Mouse (Mus musculus): Measurements from ENCODE around the gene Lmntd2.
"Not testable (repeated sequence)": the region's sequence is repeated elsewhere in the genome, so short reads cannot be mapped to it uniquely, and the experiment has no call there.

Gene Lmntd2

GRCm38 (mm10) chr7:141213605-141214235, at the start of gene Lmntd2:
Lmntd2 (minus strand) TSS chr7:141214080.
- no peak for DNase-seq (ENCODE audit: low spot score in 2 of 2)

DNA sequence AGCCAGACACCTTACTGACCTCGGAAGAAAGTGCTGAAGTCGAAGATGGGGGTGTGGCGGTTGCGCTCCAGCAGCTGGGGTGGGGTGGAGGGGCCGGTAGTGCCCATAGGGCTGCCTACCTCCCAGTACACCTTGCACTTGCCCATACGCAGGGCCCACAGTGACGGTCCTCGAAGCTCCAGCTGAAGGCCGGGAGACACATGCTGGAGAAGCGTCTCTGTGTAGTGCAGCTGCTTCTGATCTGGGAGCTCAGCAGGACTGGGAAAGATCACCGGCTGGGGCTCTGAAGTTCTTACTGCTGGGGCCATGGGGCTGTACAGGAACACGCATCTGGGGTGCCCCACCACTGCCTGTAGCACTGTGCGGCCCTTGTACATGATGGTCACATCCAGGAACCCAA, 49.8 kb upstream of the Lmntd2 start:
- no peak for DNase-seq (ENCODE audit: low spot score in 2 of 2)

GRCm38 (mm10) chr7:141261480-141261879, 47.6 kb upstream of the Lmntd2 start:
- no peak for DNase-seq (ENCODE audit: low spot score in 2 of 2)

- no peak for DNase-seq (ENCODE audit: low spot score in 2 of 2)
Observed at GRCm38 (mm10) chr7:141256159-141256558, 42.3 kb upstream of the Lmntd2 start.

- DNase-seq (ENCODE audit: low spot score in 2 of 2): not testable (repeated sequence)
Observed at GRCm38 (mm10) chr7:141250486-141250885, 36.6 kb upstream of the Lmntd2 start.

DNA sequence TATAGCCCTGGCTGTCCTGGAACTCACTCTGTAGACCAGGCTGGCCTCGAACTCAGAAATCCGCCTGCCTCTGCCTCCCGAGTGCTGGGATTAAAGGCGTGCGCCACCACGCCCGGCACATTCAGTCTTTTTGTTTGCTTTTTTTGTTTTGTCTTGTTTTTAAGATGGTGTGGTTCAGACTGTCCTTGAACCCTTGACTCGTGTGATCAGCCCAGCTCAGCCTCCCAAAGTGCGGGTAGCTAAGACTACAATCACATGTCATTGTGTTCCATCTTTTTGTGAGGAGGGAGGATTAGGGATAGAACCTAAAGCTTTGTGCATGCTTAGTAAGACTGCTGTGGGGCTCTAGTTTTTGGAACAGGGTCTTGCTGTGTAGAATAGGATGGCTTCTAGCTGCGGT, 17.7 kb upstream of the Lmntd2 start:
- no peak for DNase-seq (ENCODE audit: low spot score in 2 of 2)

- no peak for DNase-seq (ENCODE audit: low spot score in 2 of 2)
Observed at GRCm38 (mm10) chr7:141231111-141231510, 17.2 kb upstream of the Lmntd2 start.

GRCm38 (mm10) chr7:141230570-141230969, 16.7 kb upstream of the Lmntd2 start:
- DNase-seq (ENCODE audit: low spot score in 2 of 2): no peak

- DNase-seq (ENCODE audit: low spot score in 2 of 2): no peak
Observed at GRCm38 (mm10) chr7:141229702-141230101, 15.8 kb upstream of the Lmntd2 start.

GRCm38 (mm10) chr7:141228279-141229067, 14.6 kb upstream of the Lmntd2 start, which contains the start of gene Phrf1:
Phrf1 (plus strand) TSS chr7:141228784.
- peak; percentile 92 to 93 for DNase-seq (ENCODE audit: low spot score in 2 of 2)

DNA sequence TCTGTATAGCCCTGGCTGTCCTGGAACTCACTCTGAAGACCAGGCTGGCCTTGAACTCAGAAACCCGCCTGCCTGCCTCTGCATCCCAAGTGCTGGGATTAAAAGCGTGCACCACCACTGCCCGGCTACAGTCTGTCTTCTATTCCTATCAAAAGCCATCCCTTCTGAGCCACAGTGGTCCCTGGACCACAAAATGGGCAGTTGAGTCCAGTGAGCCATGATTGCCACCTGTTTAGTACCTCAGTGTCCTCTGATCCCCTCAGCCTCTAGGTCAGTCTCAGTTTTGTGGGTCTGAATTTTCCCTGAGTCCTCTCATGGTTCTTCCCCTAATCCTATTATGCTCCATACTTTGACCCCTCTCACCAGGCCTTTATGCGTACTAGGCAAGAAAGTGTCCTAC, 13.9 kb upstream of the Lmntd2 start:
- DNase-seq (ENCODE audit: low spot score in 2 of 2): no peak

DNA sequence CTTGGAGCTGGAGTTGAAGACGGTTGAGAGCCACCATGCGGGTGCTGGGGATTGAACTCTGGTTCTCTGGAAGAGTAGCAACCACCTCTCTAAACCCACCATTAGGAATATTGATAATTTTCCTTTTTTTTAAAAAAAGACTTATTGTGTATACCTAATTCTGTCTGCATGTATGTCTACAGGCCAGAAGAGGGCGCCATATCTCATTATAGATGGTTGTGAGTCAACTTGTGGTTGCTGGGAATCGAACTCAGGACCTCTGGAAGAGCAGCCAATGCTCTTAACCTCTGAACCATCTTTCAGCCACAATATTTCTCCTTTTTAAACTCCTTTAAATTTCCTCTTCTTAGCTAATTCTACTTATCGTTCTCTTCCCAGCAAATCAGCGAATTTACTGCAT, 12.7 kb upstream of the Lmntd2 start:
- DNase-seq (ENCODE audit: low spot score in 2 of 2): no peak

DNA sequence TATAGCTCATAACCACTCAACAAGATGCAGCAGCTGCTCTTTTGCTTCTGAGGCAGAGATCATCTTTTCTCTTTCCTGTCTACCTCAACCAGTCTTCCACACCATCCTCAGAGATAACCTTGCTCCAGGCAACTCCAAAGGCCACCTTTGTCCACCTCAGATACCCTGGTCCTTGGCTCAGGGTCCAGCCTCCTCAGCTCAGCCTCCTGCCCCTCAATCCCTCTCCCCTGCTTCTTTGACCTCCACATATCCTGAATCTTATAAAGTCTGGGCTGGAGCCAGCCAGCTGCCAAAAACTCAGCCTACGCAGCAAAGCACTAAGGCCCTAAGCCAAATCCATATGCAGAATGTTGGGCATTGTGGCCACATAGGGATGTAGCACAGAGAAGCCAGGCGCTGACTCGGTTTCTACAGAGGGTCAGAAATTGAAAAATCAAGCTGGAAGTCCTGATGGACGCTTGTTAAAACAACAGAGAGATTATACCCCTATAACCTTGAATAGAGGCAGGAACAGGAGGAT, 8.9 kb upstream of the Lmntd2 start:
- DNase-seq (ENCODE audit: low spot score in 2 of 2): no peak

DNA sequence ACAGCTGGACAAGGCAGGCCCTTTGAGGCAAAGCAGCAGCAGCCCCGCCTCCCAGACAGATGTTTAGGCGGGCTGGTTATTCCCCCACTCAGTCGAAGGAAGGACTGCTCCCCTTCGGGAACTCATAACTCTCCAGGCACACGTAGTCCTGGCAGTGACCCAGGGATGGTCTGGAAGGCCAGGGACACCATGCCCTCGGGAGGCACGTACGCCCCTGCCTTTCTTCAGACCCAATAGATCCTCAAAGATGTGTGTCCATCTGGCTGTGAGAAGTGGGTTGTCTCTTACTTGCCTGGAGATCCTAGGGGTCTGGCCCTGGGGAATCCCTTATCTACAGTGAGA, 8.2 kb upstream of the Lmntd2 start:
- no peak for DNase-seq (ENCODE audit: low spot score in 2 of 2)

- peak; percentile 90 to 92 for DNase-seq (ENCODE audit: low spot score in 2 of 2)
Observed at GRCm38 (mm10) chr7:141221249-141222125, 7.6 kb upstream of the Lmntd2 start.

DNA sequence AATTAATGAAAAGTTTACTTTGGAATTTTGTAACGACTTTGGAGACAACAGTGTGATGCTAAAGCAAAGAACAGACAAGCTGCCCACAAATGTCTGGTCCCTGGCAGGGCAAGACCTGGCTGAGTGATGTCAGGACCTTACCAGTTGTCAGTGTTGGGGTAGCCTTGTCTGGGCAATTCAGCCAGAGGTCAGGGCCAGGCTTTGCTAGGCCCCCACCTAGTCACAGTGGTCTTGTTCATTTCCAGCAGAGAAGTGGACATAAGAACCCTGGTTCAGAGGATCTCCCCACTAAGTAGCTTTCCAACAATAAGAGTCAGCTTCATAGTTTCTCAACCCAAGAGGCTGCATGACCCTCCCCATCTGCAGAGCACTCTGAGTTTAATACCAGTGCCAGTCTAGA, 6.5 kb upstream of the Lmntd2 start:
- no peak for DNase-seq (ENCODE audit: low spot score in 2 of 2)

- DNase-seq (ENCODE audit: low spot score in 2 of 2): no peak
Observed at GRCm38 (mm10) chr7:141219558-141220099, 5.7 kb upstream of the Lmntd2 start.

DNA sequence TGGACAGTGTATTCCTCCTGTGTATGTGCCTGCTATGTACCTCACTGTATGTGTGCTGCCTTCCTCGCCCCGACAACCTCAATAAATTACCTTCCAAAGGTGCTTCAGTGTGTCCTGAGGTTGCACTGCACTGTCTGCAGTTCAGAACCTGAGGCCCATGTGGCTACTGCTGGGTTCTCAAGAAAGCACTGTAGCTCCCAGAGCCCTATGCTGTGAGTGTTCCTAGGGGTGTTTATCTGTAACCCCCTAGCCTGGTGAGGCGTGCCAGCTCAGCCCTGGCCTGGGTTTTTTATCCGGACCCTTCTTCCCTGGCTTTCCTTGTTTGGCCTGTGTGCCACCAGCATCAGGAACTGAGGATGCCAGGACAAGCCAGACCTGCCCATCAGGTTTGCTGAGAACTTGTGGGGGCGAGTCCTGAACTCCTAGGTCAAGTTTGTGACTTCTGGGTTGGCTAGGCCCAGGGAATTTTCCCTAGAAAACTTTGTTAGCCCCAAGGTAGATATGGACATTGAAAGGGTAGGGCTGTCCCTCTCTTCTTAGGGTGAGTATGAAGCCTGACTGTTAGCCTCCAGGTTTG, 4.8 kb upstream of the Lmntd2 start:
- no peak for DNase-seq (ENCODE audit: low spot score in 2 of 2)

GRCm38 (mm10) chr7:141218141-141218540, 4.3 kb upstream of the Lmntd2 start:
- no peak for DNase-seq (ENCODE audit: low spot score in 2 of 2)

DNA sequence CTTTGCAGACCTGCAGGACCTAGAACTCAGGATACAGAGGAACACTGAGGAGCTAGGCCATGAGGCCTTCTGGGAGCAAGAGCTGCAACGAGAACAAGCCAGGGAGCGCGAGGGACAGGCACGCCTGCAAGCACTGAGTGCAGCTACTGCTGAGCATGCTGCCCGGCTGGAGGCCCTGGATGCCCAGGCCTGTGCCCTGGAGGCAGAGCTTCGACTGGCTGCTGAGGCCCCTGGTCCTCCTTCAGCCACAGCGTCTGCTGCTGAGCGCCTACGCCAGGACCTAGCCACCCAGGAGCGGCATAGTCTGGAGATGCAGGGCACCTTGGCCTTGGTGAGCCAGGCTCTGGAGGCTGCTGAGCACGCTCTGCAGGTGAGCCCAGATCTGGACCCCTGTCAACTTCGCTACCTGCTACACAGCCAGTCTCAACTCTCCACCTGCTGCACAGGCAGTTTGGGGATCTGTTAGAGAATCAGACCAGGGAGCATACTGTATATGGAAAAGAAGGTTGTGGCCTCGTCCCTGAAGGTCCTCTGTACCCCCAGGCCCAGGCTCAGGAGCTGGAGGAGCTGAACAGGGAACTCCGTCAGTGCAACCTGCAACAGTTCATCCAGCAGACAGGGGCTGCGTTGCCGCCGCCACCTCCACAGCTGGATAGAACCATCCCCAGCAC, 3.6 kb upstream of the Lmntd2 start:
- DNase-seq (ENCODE audit: low spot score in 2 of 2): no peak

DNA sequence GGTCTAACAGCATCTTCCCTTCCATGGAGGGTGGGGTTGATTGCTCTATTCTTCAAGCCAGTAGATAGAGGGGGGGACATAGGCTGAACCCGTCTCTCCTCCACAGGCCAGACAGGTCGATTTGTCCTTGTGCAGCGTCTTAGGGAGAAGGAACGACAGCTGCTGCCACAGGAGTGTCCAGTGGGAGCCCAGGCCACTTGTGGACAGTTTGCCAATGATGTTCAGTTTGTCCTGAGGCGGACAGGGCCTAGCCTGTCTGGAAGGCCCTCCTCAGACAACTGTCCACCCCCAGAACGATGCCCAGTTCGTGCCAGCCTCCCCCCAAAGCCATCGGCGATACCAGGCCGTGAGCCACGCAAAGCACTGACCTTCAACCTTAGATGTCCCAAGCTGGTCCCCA, 3.0 kb upstream of the Lmntd2 start:
- DNase-seq (ENCODE audit: low spot score in 2 of 2): no peak

Measured in natural killer cell, adult 2 months (primary cell).